In genomic region chr2:94398138-94398970, GRCm38 (mm10) we compare ENCODE assay signal across 9 mouse cellular contexts. TPM values are rescaled to one million over a fixed set of nuclear protein-coding genes. Genes with fewer than 3 reads are reported as not detected.
DNase-seq lines count a peak whose midpoint lies in the region; ATAC-seq and TF ChIP-seq lines count a peak whose summit lies in the region.
"Had no signal": no experiment of that assay in that cellular context is flagged by ENCODE, and none has a peak within 500 bp of the region (broad histone marks: within the 10 kb centered on the region; RNA-seq: fewer than 3 reads in every experiment).

No protein-coding gene starts in this region.

- H3K36me3 ChIP-seq in forebrain, postnatal 0 days (ENCODE audit: insufficient read depth) = no peaks in the 10 kb centered on the region; the same call in 1 of the 2 replicates
- H3K36me3 ChIP-seq: embryonic facial prominence, embryonic 12.5 days had no signal

- intact Hi-C loops in heart, postnatal 25 days (cut with DNase I) = no loop called here
- intact Hi-C loops in left cerebral cortex, postnatal 10 days (cut with DNase I) = no loop called here

- H3K27me3 ChIP-seq in forebrain, postnatal 0 days (ENCODE audit: insufficient read depth, low read length) = no peaks in the 10 kb centered on the region
- H3K27me3 ChIP-seq: embryonic facial prominence, embryonic 12.5 days had no signal

- no peaks in the 10 kb centered on the region for H3K9me3 ChIP-seq in forebrain, postnatal 0 days (ENCODE audit: low read length)
- H3K9me3 ChIP-seq: embryonic facial prominence, embryonic 12.5 days had no signal

- no peak overlapping the region for H3K4me2 ChIP-seq in forebrain, postnatal 0 days (ENCODE audit: low read depth)
- H3K4me2 ChIP-seq: embryonic facial prominence, embryonic 12.5 days had no signal

- H3K4me1 ChIP-seq in forebrain, postnatal 0 days (ENCODE audit: insufficient read depth) = peaks cover 4% of the 10 kb centered on the region; the same call in 1 of the 2 replicates
- H3K4me1 ChIP-seq: embryonic facial prominence, embryonic 12.5 days had no signal

- WGBS in forebrain, postnatal 0 days = 46% methylated on average over 8 of the region's 8 CpGs

- TF ChIP-seq CTCF in forebrain, postnatal 0 days (IDR thresholded peaks at IDR 0.05; ENCODE audit: low read depth) = no peak

- H3K27ac ChIP-seq in forebrain, postnatal 0 days (ENCODE audit: low read depth, low read length) = no peak overlapping the region
- H3K27ac ChIP-seq: embryonic facial prominence, embryonic 12.5 days had no signal

- H3K4me3 ChIP-seq in forebrain, postnatal 0 days (ENCODE audit: low read depth, low read length) = no peak overlapping the region
- H3K4me3 ChIP-seq: embryonic facial prominence, embryonic 12.5 days had no signal

- H3K9ac ChIP-seq in forebrain, postnatal 0 days = no peak overlapping the region
- H3K9ac ChIP-seq: embryonic facial prominence, embryonic 12.5 days had no signal

- peak; percentile 91 for ATAC-seq in forebrain, postnatal 0 days

- peak; percentile 16 for DNase-seq in kidney, postnatal 10 days
- DNase-seq in kidney, postnatal 36 days = no peak
- peak; percentile 57 for DNase-seq in forebrain, postnatal 0 days
- peak; percentile 54 for DNase-seq in heart, postnatal 25 days (ENCODE audit: low spot score)
- DNase-seq in left cerebral cortex, postnatal 10 days (ENCODE audit: extremely low spot score in 1 of 2, low spot score in 2 of 2) = peak; percentile 38 to 40
- DNase-seq in right cerebral cortex, postnatal 25 days = peak; percentile 59
- DNase-seq in kidney, postnatal 25 days = no peak
- no peak for DNase-seq in adrenal gland, adult 8-10 months

RNA-seq across cellular contexts. Expression of gene Ttc17, which starts 8.1 kb away (rescaled TPM):
- 20.2 and 22.3 TPM in 2 replicates for total RNA-seq in forebrain, postnatal 0 days (2014; rRNA removed)
- polyA plus RNA-seq in forebrain, postnatal 0 days (2015; fragmentation: Nextera tagmentation; extraction: Ambion mirVana) = 12.8 and 17.1 TPM in 2 replicates
- total RNA-seq in heart, postnatal 25 days (2021) = 10 to 100 TPM; 29.0 to 35.1 TPM
- 10 to 100 TPM; 29.4 to 30.9 TPM for total RNA-seq in left cerebral cortex, postnatal 10 days (2021)
- 10 to 100 TPM; 38.5 to 48.4 (median 41.7) TPM for total RNA-seq in adrenal gland, adult 8-10 months (2022)

RNA-seq across cellular contexts. Expression of gene Api5, which starts 39.6 kb away (rescaled TPM):
- 69.4 and 70.8 TPM in 2 replicates for total RNA-seq in forebrain, postnatal 0 days (2014; rRNA removed)
- 64.6 and 70.9 TPM in 2 replicates for polyA plus RNA-seq in forebrain, postnatal 0 days (2015; fragmentation: Nextera tagmentation; extraction: Ambion mirVana)
- total RNA-seq in heart, postnatal 25 days (2021) = 10 to 100 TPM; 28.8 to 32.0 TPM
- 10 to 100 TPM; 43.7 to 44.7 TPM for total RNA-seq in left cerebral cortex, postnatal 10 days (2021)
- 10 to 100 TPM; 73.1 to 86.2 (median 82.8) TPM for total RNA-seq in adrenal gland, adult 8-10 months (2022)

Comparison
In these comparisons a context has a peak if more than half of its experiments do, and no peak if none do; other contexts are left out.
1. DNase-seq: peak in kidney, postnatal 10 days (single experiment), forebrain, postnatal 0 days (single experiment), heart, postnatal 25 days (single experiment), left cerebral cortex, postnatal 10 days (2 of 2) and right cerebral cortex, postnatal 25 days (single experiment); none in kidney, postnatal 36 days (0 of 2), kidney, postnatal 25 days (0 of 2) and adrenal gland, adult 8-10 months (single experiment).